Comparison of ENCODE assay signal across 15 mouse cellular contexts in the genomic region with DNA sequence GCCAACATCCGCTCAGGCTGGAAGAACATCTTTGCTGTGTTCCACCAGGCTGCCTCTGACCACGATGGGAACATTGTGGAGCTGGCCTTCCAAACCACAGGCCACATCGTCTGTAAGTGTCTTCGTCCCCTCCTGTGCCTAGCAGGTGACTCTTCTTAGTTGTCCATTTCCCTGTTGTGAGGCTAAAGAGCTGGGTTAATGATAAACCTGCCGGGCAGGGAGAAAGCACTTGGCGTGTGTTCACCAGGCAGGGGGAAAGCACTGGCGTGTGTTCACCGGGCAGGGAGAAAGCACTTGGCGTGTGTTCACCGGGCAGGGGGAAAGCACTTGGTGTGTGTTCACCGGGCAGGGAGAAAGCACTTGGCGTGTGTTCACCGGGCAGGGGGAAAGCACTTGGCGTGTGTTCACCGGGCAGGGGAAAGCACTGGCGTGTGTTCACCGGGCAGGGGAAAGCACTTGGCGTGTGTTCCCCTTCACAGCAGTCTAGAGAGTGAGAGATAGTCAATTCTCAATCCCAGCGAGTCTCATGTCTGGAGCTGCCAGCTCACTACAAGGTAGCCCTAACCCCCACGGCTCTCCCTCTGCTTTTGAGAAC. TPM values are rescaled to one million over a fixed set of nuclear protein-coding genes. Genes with fewer than 3 reads are reported as not detected.
DNase-seq lines count a peak whose midpoint lies in the region; ATAC-seq and TF ChIP-seq lines count a peak whose summit lies in the region.
"Had no signal": no experiment of that assay in that cellular context is flagged by ENCODE, and none has a peak within 500 bp of the region (broad histone marks: within the 10 kb centered on the region; RNA-seq: fewer than 3 reads in every experiment).

No protein-coding gene starts in this region.

- H3K4me1 ChIP-seq in heart, embryonic 15.5 days (replicated peaks) = peaks cover 10% of the 10 kb centered on the region
- no peaks in the 10 kb centered on the region for H3K4me1 ChIP-seq in kidney, postnatal 0 days (replicated peaks; ENCODE audit: insufficient read depth, low read length)
- H3K4me1 ChIP-seq in hindbrain, postnatal 0 days (ENCODE audit: insufficient read depth, low read length) = no peaks in the 10 kb centered on the region

- ATAC-seq in cerebellum, adult (ENCODE audit: insufficient number of reproducible peaks, low FRiP score, low TSS enrichment) = no peak; the same call in 1 of the 2 replicates
- no peak for ATAC-seq in heart, embryonic 15.5 days (replicated peaks; ENCODE audit: insufficient number of reproducible peaks, insufficient read depth, low FRiP score, low read depth)
- ATAC-seq in kidney, postnatal 0 days (replicated peaks; ENCODE audit: low FRiP score, low read depth) = 0 out of 2 replicates have a peak, but pooled peaks have one; percentile 29
- no peak for ATAC-seq in hindbrain, postnatal 0 days
- ATAC-seq: forebrain, embryonic 14.5 days had no signal

- 85% methylated on average over 20 of the region's 20 CpGs for WGBS in heart, embryonic 15.5 days
- 67% methylated on average over 20 of the region's 20 CpGs for WGBS in kidney, postnatal 0 days
- 66% methylated on average over 20 of the region's 20 CpGs for WGBS in hindbrain, postnatal 0 days

- peak; percentile 18 for DNase-seq in cerebellum, adult 11-12 months
- DNase-seq in heart, adult 18-20 months = no peak
- peak; percentile 40 to 47 for DNase-seq in cerebellum, postnatal 25 days
- peak; percentile 8 for DNase-seq in kidney, postnatal 0 days (ENCODE audit: low spot score)
- DNase-seq in hindbrain, postnatal 0 days (ENCODE audit: low spot score) = no peak
- DNase-seq in urinary bladder, postnatal 25 days (ENCODE audit: low spot score) = no peak
- DNase-seq: adrenal gland, postnatal 10 days; embryo, embryonic 11 days; layer of hippocampus, postnatal 36 days; lung, adult 18-20 months; midbrain, embryonic 14.5 days; thymus, postnatal 36 days had no signal

- no peaks in the 10 kb centered on the region for H3K27me3 ChIP-seq in heart, embryonic 15.5 days
- H3K27me3 ChIP-seq in kidney, postnatal 0 days (ENCODE audit: insufficient read depth, low read length) = no peaks in the 10 kb centered on the region
- H3K27me3 ChIP-seq in hindbrain, postnatal 0 days (ENCODE audit: insufficient read depth, low read length) = no peaks in the 10 kb centered on the region

- no peak overlapping the region for H3K4me3 ChIP-seq in heart, embryonic 15.5 days
- no peak overlapping the region for H3K4me3 ChIP-seq in kidney, postnatal 0 days (replicated peaks; ENCODE audit: low read depth, low read length)
- H3K4me3 ChIP-seq in hindbrain, postnatal 0 days (ENCODE audit: low read length) = no peak overlapping the region

- 0 out of 2 replicates have a peak overlapping the region, but pooled peaks have one; percentile 2 for H3K27ac ChIP-seq in heart, embryonic 15.5 days
- no peak overlapping the region for H3K27ac ChIP-seq in kidney, postnatal 0 days
- H3K27ac ChIP-seq in hindbrain, postnatal 0 days = no peak overlapping the region

- no peaks in the 10 kb centered on the region for H3K9me3 ChIP-seq in heart, embryonic 15.5 days (replicated peaks)
- H3K9me3 ChIP-seq in kidney, postnatal 0 days (replicated peaks; ENCODE audit: low read length) = no peaks in the 10 kb centered on the region
- no peaks in the 10 kb centered on the region for H3K9me3 ChIP-seq in hindbrain, postnatal 0 days (ENCODE audit: low read length)

- no peak overlapping the region for H3K9ac ChIP-seq in heart, embryonic 15.5 days
- H3K9ac ChIP-seq in kidney, postnatal 0 days (ENCODE audit: low read depth, low read length) = no peak overlapping the region
- H3K9ac ChIP-seq in hindbrain, postnatal 0 days (replicated peaks; ENCODE audit: low read length) = no peak overlapping the region

- no peak overlapping the region for H3K4me2 ChIP-seq in heart, embryonic 15.5 days
- no peak overlapping the region for H3K4me2 ChIP-seq in kidney, postnatal 0 days (ENCODE audit: low read length)
- H3K4me2 ChIP-seq in hindbrain, postnatal 0 days (ENCODE audit: low read depth, low read length) = no peak overlapping the region

- H3K36me3 ChIP-seq in heart, embryonic 15.5 days = peaks cover 84% of the 10 kb centered on the region
- peaks cover 46% of the 10 kb centered on the region for H3K36me3 ChIP-seq in kidney, postnatal 0 days (ENCODE audit: insufficient read depth, low read length)
- H3K36me3 ChIP-seq in hindbrain, postnatal 0 days (ENCODE audit: insufficient read depth, low read length) = peaks cover 52% of the 10 kb centered on the region

- TF ChIP-seq CTCF in kidney, postnatal 0 days (IDR thresholded peaks at IDR 0.05; ENCODE audit: low read depth) = no peak
- no peak for TF ChIP-seq CTCF in hindbrain, postnatal 0 days (IDR thresholded peaks at IDR 0.05; ENCODE audit: low read depth)

RNA-seq across cellular contexts. Expression of a gene that starts 35.5 kb away (rescaled TPM):
- 70.0 and 82.1 TPM in 2 replicates for polyA plus RNA-seq in heart, embryonic 15.5 days (2015; fragmentation: Nextera tagmentation; extraction: Ambion mirVana)
- 10 to 100 TPM; 40.5 to 42.2 TPM for total RNA-seq in heart, adult 18-20 months (2021)
- 64.2 and 71.6 TPM in 2 replicates for polyA plus RNA-seq in kidney, postnatal 0 days (2015; fragmentation: Nextera tagmentation; extraction: Ambion mirVana)
- total RNA-seq in hindbrain, postnatal 0 days (2014; rRNA removed) = 66.1 and 78.7 TPM in 2 replicates
- polyA plus RNA-seq in hindbrain, postnatal 0 days (2015; fragmentation: Nextera tagmentation; extraction: Ambion mirVana) = 68.1 and 71.2 TPM in 2 replicates

Comparison
In these comparisons a context has a peak if more than half of its experiments do, and no peak if none do; other contexts are left out.
1. DNase-seq: peak in cerebellum, adult 11-12 months (single experiment), cerebellum, postnatal 25 days (2 of 2) and kidney, postnatal 0 days (single experiment); none in heart, adult 18-20 months (0 of 2), hindbrain, postnatal 0 days (single experiment) and urinary bladder, postnatal 25 days (single experiment).